Comparison of ENCODE assay signal across 9 mouse cellular contexts in the genomic region with DNA sequence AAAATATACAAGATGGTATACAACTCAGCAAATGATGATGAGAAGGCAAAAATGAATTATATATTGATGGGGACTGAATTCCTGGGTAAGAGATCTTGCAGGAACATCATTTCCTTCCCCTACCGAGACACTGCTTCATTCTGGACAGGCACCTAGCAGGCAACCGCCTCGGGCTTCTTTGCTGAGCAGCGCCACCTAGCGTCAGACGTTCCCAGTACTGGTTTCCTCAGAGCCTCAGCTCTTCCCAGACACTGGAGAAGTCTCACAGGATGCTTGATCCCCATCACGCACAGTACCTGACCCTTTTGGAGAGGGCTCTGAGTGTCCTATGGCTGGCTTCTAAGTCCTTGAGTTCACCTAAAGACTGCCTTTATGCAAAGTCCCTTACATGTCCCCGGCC.
DNase-seq lines count a peak whose midpoint lies in the region; ATAC-seq and TF ChIP-seq lines count a peak whose summit lies in the region.
"Had no signal": no experiment of that assay in that cellular context is flagged by ENCODE, and none has a peak within 500 bp of the region (broad histone marks: within the 10 kb centered on the region; RNA-seq: fewer than 3 reads in every experiment).

No protein-coding gene starts in this region.

- DNase-seq in heart, adult 18-20 months: peak; percentile 52 to 89
- DNase-seq in embryonic facial prominence, embryonic 11.5 days (ENCODE audit: low spot score): peak; percentile 89
- peak; percentile 85 for DNase-seq in heart, embryonic 10.5 days (ENCODE audit: low spot score)
- peak; percentile 40 for DNase-seq in liver, adult 2 months (ENCODE audit: extremely low read depth, low read depth, low spot score)
- DNase-seq in neural tube, embryonic 10.5 days (ENCODE audit: extremely low spot score, low spot score): peak; percentile 83
- DNase-seq in splenic B cell, adult 2 months (ENCODE audit: low read depth, low spot score): peak; percentile 3

- H3K36me3 ChIP-seq in heart, embryonic 11.5 days (ENCODE audit: control insufficient read depth, insufficient read depth, low read length): no peaks in the 10 kb centered on the region
- H3K36me3 ChIP-seq in embryonic facial prominence, embryonic 11.5 days (replicated peaks; ENCODE audit: control insufficient read depth, insufficient read depth, low read depth, low read length): no peaks in the 10 kb centered on the region
- H3K36me3 ChIP-seq in heart, embryonic 10.5 days: no peaks in the 10 kb centered on the region
- no peaks in the 10 kb centered on the region for H3K36me3 ChIP-seq in kidney, embryonic 16.5 days (ENCODE audit: insufficient read depth, low read length)
- H3K36me3 ChIP-seq in liver, adult 2 months (ENCODE audit: control insufficient read depth, insufficient read depth, low read length): no peaks in the 10 kb centered on the region
- no peaks in the 10 kb centered on the region for H3K36me3 ChIP-seq in splenic B cell, adult 2 months (ENCODE audit: control insufficient read depth, insufficient read depth, low read length, poor library complexity, severe bottlenecking)

- no peaks in the 10 kb centered on the region for H3K79me2 ChIP-seq in liver, adult 2 months (ENCODE audit: control insufficient read depth, insufficient read depth, low read length)

- TF ChIP-seq POLR2A in liver, adult 2 months (IDR thresholded peaks at IDR 0.05; ENCODE audit: extremely low read depth, insufficient read depth, low read length): no peak

- H3K9ac ChIP-seq in heart, embryonic 11.5 days (ENCODE audit: low read depth, low read length): no peak overlapping the region
- no peak overlapping the region for H3K9ac ChIP-seq in embryonic facial prominence, embryonic 11.5 days (replicated peaks; ENCODE audit: low read length)
- H3K9ac ChIP-seq in kidney, embryonic 16.5 days (replicated peaks; ENCODE audit: low read length): no peak overlapping the region
- H3K9ac ChIP-seq in liver, adult 2 months (ENCODE audit: low read depth, low read length): no peak overlapping the region

- no peaks in the 10 kb centered on the region; the same call in 1 of the 2 replicates for H3K27me3 ChIP-seq in heart, embryonic 11.5 days (ENCODE audit: control insufficient read depth, insufficient read depth, low read length)
- H3K27me3 ChIP-seq in embryonic facial prominence, embryonic 11.5 days (ENCODE audit: control insufficient read depth, insufficient read depth, low read length): no peaks in the 10 kb centered on the region
- H3K27me3 ChIP-seq in heart, embryonic 10.5 days (ENCODE audit: insufficient read depth, poor library complexity, severe bottlenecking): 0 out of 2 replicates have a peak, but pooled peaks cover 3% of the 10 kb centered on the region
- no peaks in the 10 kb centered on the region for H3K27me3 ChIP-seq in kidney, embryonic 16.5 days (ENCODE audit: insufficient read depth, low read length)
- no peaks in the 10 kb centered on the region for H3K27me3 ChIP-seq in liver, adult 2 months (ENCODE audit: control insufficient read depth, insufficient read depth, low read length)
- H3K27me3 ChIP-seq in splenic B cell, adult 2 months (ENCODE audit: control insufficient read depth, insufficient read depth, low read length, poor library complexity, severe bottlenecking): no peaks in the 10 kb centered on the region

- no peak for ATAC-seq in heart, embryonic 11.5 days (replicated peaks; ENCODE audit: insufficient number of reproducible peaks, low FRiP score, low TSS enrichment)
- ATAC-seq in embryonic facial prominence, embryonic 11.5 days (replicated peaks; ENCODE audit: insufficient number of reproducible peaks, low FRiP score, low TSS enrichment, low read depth): 0 out of 2 replicates have a peak, but pooled peaks have one; percentile 56
- peak; percentile 67; the same call in 1 of the 2 replicates for ATAC-seq in kidney, embryonic 16.5 days (ENCODE audit: low FRiP score, low TSS enrichment)

- H3K9me3 ChIP-seq in heart, embryonic 11.5 days (replicated peaks; ENCODE audit: control insufficient read depth, low read length): no peaks in the 10 kb centered on the region
- no peaks in the 10 kb centered on the region for H3K9me3 ChIP-seq in embryonic facial prominence, embryonic 11.5 days (replicated peaks; ENCODE audit: control insufficient read depth, low read length)
- no peaks in the 10 kb centered on the region for H3K9me3 ChIP-seq in heart, embryonic 10.5 days
- no peaks in the 10 kb centered on the region for H3K9me3 ChIP-seq in kidney, embryonic 16.5 days (ENCODE audit: low read length)

- WGBS in heart, embryonic 11.5 days (ENCODE audit: insufficient replicate concordance): 13% methylated on average over 8 of the region's 8 CpGs
- 19% methylated on average over 8 of the region's 8 CpGs for WGBS in embryonic facial prominence, embryonic 11.5 days
- WGBS in heart, embryonic 10.5 days: 17% methylated on average over 8 of the region's 8 CpGs
- WGBS in kidney, embryonic 16.5 days: 14% methylated on average over 8 of the region's 8 CpGs
- 16% methylated on average over 8 of the region's 8 CpGs for WGBS in liver, adult 2 months

- TF ChIP-seq CTCF in liver, adult 2 months (IDR thresholded peaks at IDR 0.05; ENCODE audit: low read depth, low read length): peak; percentile 97

- no peak overlapping the region for H3K27ac ChIP-seq in heart, embryonic 11.5 days (ENCODE audit: low read depth, low read length)
- H3K27ac ChIP-seq in embryonic facial prominence, embryonic 11.5 days (replicated peaks; ENCODE audit: low read depth, low read length): no peak overlapping the region
- no peak overlapping the region for H3K27ac ChIP-seq in heart, embryonic 10.5 days
- no peak overlapping the region for H3K27ac ChIP-seq in kidney, embryonic 16.5 days (ENCODE audit: low read length)
- H3K27ac ChIP-seq in liver, adult 2 months (replicated peaks; ENCODE audit: insufficient read depth, low read depth, low read length): no peak overlapping the region

- no peaks in the 10 kb centered on the region for H3K4me1 ChIP-seq in heart, embryonic 11.5 days (ENCODE audit: control insufficient read depth, insufficient read depth, low read length)
- no peaks in the 10 kb centered on the region for H3K4me1 ChIP-seq in embryonic facial prominence, embryonic 11.5 days (ENCODE audit: control insufficient read depth, insufficient read depth, low read length)
- H3K4me1 ChIP-seq in heart, embryonic 10.5 days: no peaks in the 10 kb centered on the region
- no peaks in the 10 kb centered on the region for H3K4me1 ChIP-seq in kidney, embryonic 16.5 days (ENCODE audit: insufficient read depth, low read length)
- no peaks in the 10 kb centered on the region for H3K4me1 ChIP-seq in liver, adult 2 months (ENCODE audit: control insufficient read depth, insufficient read depth, low read length)

- H3K4me2 ChIP-seq in heart, embryonic 11.5 days: no peak overlapping the region
- no peak overlapping the region for H3K4me2 ChIP-seq in embryonic facial prominence, embryonic 11.5 days (ENCODE audit: low read depth, low read length)
- no peak overlapping the region for H3K4me2 ChIP-seq in kidney, embryonic 16.5 days (replicated peaks; ENCODE audit: low read depth, low read length)

- H3K4me3 ChIP-seq in heart, embryonic 11.5 days (ENCODE audit: low read depth, low read length): no peak overlapping the region
- no peak overlapping the region for H3K4me3 ChIP-seq in embryonic facial prominence, embryonic 11.5 days (ENCODE audit: low read depth, low read length)
- H3K4me3 ChIP-seq in heart, embryonic 10.5 days: no peak overlapping the region
- H3K4me3 ChIP-seq in kidney, embryonic 16.5 days (ENCODE audit: low read length): no peak overlapping the region
- no peak overlapping the region for H3K4me3 ChIP-seq in liver, adult 2 months (ENCODE audit: insufficient read depth, low read depth, low read length)
- H3K4me3 ChIP-seq: myocyte had no signal

Comparison
In these comparisons a context has a peak if more than half of its experiments do, and no peak if none do; other contexts are left out.
1. DNase-seq: peak in every context shown above with its lines; median percentile 89 in embryonic facial prominence, embryonic 11.5 days; 85 in heart, embryonic 10.5 days; 83 in neural tube, embryonic 10.5 days; 70 in heart, adult 18-20 months; 40 in liver, adult 2 months; 3 in splenic B cell, adult 2 months.